8 mouse cellular contexts compared by ENCODE assay signal in genomic region chr19:54043851-54044250, GRCm38 (mm10). TPM values are rescaled to one million over a fixed set of nuclear protein-coding genes. Genes with fewer than 3 reads are reported as not detected.
A peak's percentile ranks its signal among the peaks of the same experiment; 100 is the strongest.
DNase-seq lines count a peak whose midpoint lies in the region; ATAC-seq and TF ChIP-seq lines count a peak whose summit lies in the region.

TSS of gene Adra2a (plus strand) at chr19:54044151.

- no peak within 1 kb of the TSS for H3K9ac ChIP-seq in heart, postnatal 0 days (replicated peaks; ENCODE audit: low read depth, low read length)
- peak within 1 kb of the TSS; percentile 82 for H3K9ac ChIP-seq in hindbrain, embryonic 16.5 days (ENCODE audit: low read depth, low read length)
- H3K9ac ChIP-seq in liver, postnatal 0 days (replicated peaks) = peak within 1 kb of the TSS; percentile 50; the same call in 1 of the 2 replicates

- H3K27ac ChIP-seq in heart, postnatal 0 days (ENCODE audit: low read depth) = no peak within 1 kb of the TSS
- H3K27ac ChIP-seq in hindbrain, embryonic 16.5 days (ENCODE audit: low read depth, low read length) = peak within 1 kb of the TSS; percentile 81
- H3K27ac ChIP-seq in liver, postnatal 0 days (ENCODE audit: low read depth) = no peak within 1 kb of the TSS

- WGBS in heart, postnatal 0 days = 66% methylated on average over 5 of the region's 5 CpGs
- 71% methylated on average over 5 of the region's 5 CpGs for WGBS in hindbrain, embryonic 16.5 days
- 65% methylated on average over 5 of the region's 5 CpGs for WGBS in liver, postnatal 0 days (ENCODE audit: insufficient replicate concordance)

- H3K4me1 ChIP-seq in heart, postnatal 0 days (ENCODE audit: control insufficient read depth, insufficient read depth) = peaks cover 27% of the 10 kb centered on the region
- H3K4me1 ChIP-seq in hindbrain, embryonic 16.5 days (ENCODE audit: control insufficient read depth, insufficient read depth, low read depth, low read length) = peaks cover 30% of the 10 kb centered on the region
- H3K4me1 ChIP-seq in liver, postnatal 0 days (ENCODE audit: insufficient read depth) = peaks cover 25% of the 10 kb centered on the region

- peaks cover 43% of the 10 kb centered on the region for H3K27me3 ChIP-seq in heart, postnatal 0 days (ENCODE audit: control insufficient read depth, insufficient read depth, low read length)
- peaks cover 4% of the 10 kb centered on the region for H3K27me3 ChIP-seq in hindbrain, embryonic 16.5 days (replicated peaks; ENCODE audit: control insufficient read depth, insufficient read depth, low read length)
- peaks cover 61% of the 10 kb centered on the region for H3K27me3 ChIP-seq in liver, postnatal 0 days (ENCODE audit: insufficient read depth, low read length)

- H3K9me3 ChIP-seq in heart, postnatal 0 days (replicated peaks; ENCODE audit: control insufficient read depth, low read length) = no peaks in the 10 kb centered on the region
- no peaks in the 10 kb centered on the region for H3K9me3 ChIP-seq in hindbrain, embryonic 16.5 days (ENCODE audit: control insufficient read depth, low read length)
- no peaks in the 10 kb centered on the region for H3K9me3 ChIP-seq in liver, postnatal 0 days (ENCODE audit: low read length)

- H3K4me3 ChIP-seq in heart, postnatal 0 days (ENCODE audit: low read depth, low read length) = peak within 1 kb of the TSS; percentile 55
- peak within 1 kb of the TSS; percentile 63 for H3K4me3 ChIP-seq in hindbrain, embryonic 16.5 days (ENCODE audit: low read length)
- peak within 1 kb of the TSS; percentile 55 for H3K4me3 ChIP-seq in liver, postnatal 0 days (ENCODE audit: low read depth, low read length)

- TF ChIP-seq EP300 in heart, postnatal 0 days (IDR thresholded peaks at IDR 0.05; ENCODE audit: low read depth) = no peak
- no peak for TF ChIP-seq EP300 in liver, postnatal 0 days (IDR thresholded peaks at IDR 0.05; ENCODE audit: low read depth)

- no peak for ATAC-seq in heart, postnatal 0 days (ENCODE audit: insufficient read depth, low read depth)
- ATAC-seq in hindbrain, embryonic 16.5 days = no peak
- no peak for ATAC-seq in liver, postnatal 0 days

- no peak for TF ChIP-seq CTCF in heart, postnatal 0 days (IDR thresholded peaks at IDR 0.05; ENCODE audit: low read depth)
- no peak for TF ChIP-seq CTCF in brain, embryonic 14.5 days (IDR thresholded peaks at IDR 0.05; ENCODE audit: borderline replicate concordance, extremely low read depth, insufficient read depth, insufficient read length)
- TF ChIP-seq CTCF in liver, postnatal 0 days (IDR thresholded peaks at IDR 0.05; ENCODE audit: low read depth) = no peak

- DNase-seq in heart, postnatal 0 days (ENCODE audit: low spot score) = no peak
- DNase-seq in heart, adult 8-10 months (ENCODE audit: low spot score) = no peak
- DNase-seq in brain, embryonic 14.5 days (ENCODE audit: low read depth) = no peak
- DNase-seq in liver, postnatal 0 days = no peak
- no peak for DNase-seq in gastrocnemius, postnatal 25 days
- no peak for DNase-seq in urinary bladder, postnatal 25 days (ENCODE audit: low spot score)
- no peak for DNase-seq in ovary, postnatal 10 days (ENCODE audit: low spot score)

- H3K36me3 ChIP-seq in heart, postnatal 0 days (replicated peaks; ENCODE audit: control insufficient read depth, insufficient read depth, low read length) = no peaks in the 10 kb centered on the region
- no peaks in the 10 kb centered on the region for H3K36me3 ChIP-seq in hindbrain, embryonic 16.5 days (ENCODE audit: control insufficient read depth, insufficient read depth, low read length)
- no peaks in the 10 kb centered on the region for H3K36me3 ChIP-seq in liver, postnatal 0 days (replicated peaks; ENCODE audit: insufficient read depth, low read length)

- peak within 1 kb of the TSS; percentile 88 for H3K4me2 ChIP-seq in heart, postnatal 0 days (ENCODE audit: low read depth, low read length)
- peak within 1 kb of the TSS; percentile 97 for H3K4me2 ChIP-seq in hindbrain, embryonic 16.5 days (ENCODE audit: low read length)
- H3K4me2 ChIP-seq in liver, postnatal 0 days (ENCODE audit: low read depth, low read length) = peak within 1 kb of the TSS; percentile 82

- TF ChIP-seq POLR2A in brain, embryonic 14.5 days (IDR thresholded peaks at IDR 0.05; ENCODE audit: borderline replicate concordance, extremely low read depth, insufficient read depth, insufficient read length, poor library complexity, severe bottlenecking) = no peak

RNA-seq across cellular contexts. Expression of gene Adra2a, which starts in this region (rescaled TPM):
- total RNA-seq in heart, postnatal 0 days (2014; rRNA removed; ENCODE audit: low replicate concordance) = 1.9 TPM in 1 of 2 replicates, not detected in the other
- 0.03 TPM in 1 of 2 replicates, not detected in the other for polyA plus RNA-seq in heart, postnatal 0 days (2015; fragmentation: Nextera tagmentation; extraction: Ambion mirVana)
- total RNA-seq in heart, adult 8-10 months (2022) = under 1 TPM; 0.28 to 0.75 (median 0.45) TPM
- polyA plus RNA-seq in brain, embryonic 14.5 days (2012; rRNA removed) = 11.4 and 19.0 TPM in 2 replicates
- polyA plus RNA-seq in hindbrain, embryonic 16.5 days (2015; fragmentation: Nextera tagmentation; extraction: Ambion mirVana) = 3.8 and 4.1 TPM in 2 replicates
- polyA plus RNA-seq in liver, postnatal 0 days (2015; fragmentation: Nextera tagmentation; extraction: Ambion mirVana) = 0.19 and 0.21 TPM in 2 replicates
- total RNA-seq in gastrocnemius, postnatal 25 days (2021) = under 1 TPM; 0.49 to 0.64 TPM
